Mouse (Mus musculus): ENCODE data around the gene Cntn4.

- TF ChIP-seq CTCF (IDR thresholded peaks at IDR 0.05; ENCODE audit: low read depth) (no peak), EP300 (optimal IDR thresholded peaks at IDR 0.05) (no peak)
Measured at GRCm38 (mm10) chr6:106048878-106049277, 371.4 kb downstream of the Cntn4 start.
